Comparison of ENCODE assay signal across 8 mouse cellular contexts in genomic region chr11:75165441-75166192, GRCm38 (mm10). TPM values are rescaled to one million over a fixed set of nuclear protein-coding genes. Genes with fewer than 3 reads are reported as not detected.
DNase-seq lines count a peak whose midpoint lies in the region; ATAC-seq and TF ChIP-seq lines count a peak whose summit lies in the region.

No protein-coding gene starts in this region.

- WGBS in forebrain, embryonic 16.5 days: 2% methylated on average over 54 of the region's 54 CpGs
- WGBS in lung, embryonic 16.5 days: 13% methylated on average over 54 of the region's 54 CpGs

- H3K4me3 ChIP-seq in E14TG2a.4 (replicated peaks; ENCODE audit: low read length): peak overlapping the region; percentile 79
- peak overlapping the region; percentile 30 for H3K4me3 ChIP-seq in forebrain, embryonic 16.5 days (replicated peaks; ENCODE audit: low read length)
- H3K4me3 ChIP-seq in layer of hippocampus, adult 2 months: peak overlapping the region; percentile 43
- peak overlapping the region; percentile 75 for H3K4me3 ChIP-seq in lung, embryonic 16.5 days (ENCODE audit: low read length)

- DNase-seq in brain, adult 2 months (ENCODE audit: low read depth, low spot score): peak; percentile 80
- DNase-seq in heart, postnatal 4 days: peak; percentile 89
- peak; percentile 59 to 83 for DNase-seq in layer of hippocampus, adult 2 months (ENCODE audit: low spot score in 2 of 2)
- DNase-seq in retina, embryonic 14.5 days (ENCODE audit: low spot score): peak; percentile 64
- peak; percentile 89 for DNase-seq in thymus, postnatal 4 days

- H3K4me1 ChIP-seq in E14TG2a.4 (replicated peaks; ENCODE audit: low read depth, low read length): peaks cover 54% of the 10 kb centered on the region
- H3K4me1 ChIP-seq in forebrain, embryonic 16.5 days (replicated peaks; ENCODE audit: control insufficient read depth, insufficient read depth, low read length): peaks cover 44% of the 10 kb centered on the region
- peaks cover 51% of the 10 kb centered on the region for H3K4me1 ChIP-seq in lung, embryonic 16.5 days (replicated peaks; ENCODE audit: control insufficient read depth, insufficient read depth, low read length)

- H3K27me3 ChIP-seq in E14TG2a.4 (ENCODE audit: insufficient read depth, low read length): peaks cover 79% of the 10 kb centered on the region
- peaks cover 62% of the 10 kb centered on the region for H3K27me3 ChIP-seq in forebrain, embryonic 16.5 days (replicated peaks; ENCODE audit: control insufficient read depth, insufficient read depth, low read length)
- H3K27me3 ChIP-seq in lung, embryonic 16.5 days (ENCODE audit: control insufficient read depth, insufficient read depth, low read depth, low read length): peaks cover 33% of the 10 kb centered on the region

- H3K27ac ChIP-seq in forebrain, embryonic 16.5 days (ENCODE audit: low read length): no peak overlapping the region
- H3K27ac ChIP-seq in layer of hippocampus, adult 2 months: peak overlapping the region; percentile 62
- H3K27ac ChIP-seq in lung, embryonic 16.5 days (ENCODE audit: low read length): peak overlapping the region; percentile 74

- peaks cover 28% of the 10 kb centered on the region for H3K36me3 ChIP-seq in E14TG2a.4 (ENCODE audit: insufficient read depth, low read length)
- H3K36me3 ChIP-seq in forebrain, embryonic 16.5 days (ENCODE audit: control insufficient read depth, insufficient read depth): 0 out of 2 replicates have a peak, but pooled peaks cover 3% of the 10 kb centered on the region
- H3K36me3 ChIP-seq in lung, embryonic 16.5 days (ENCODE audit: control insufficient read depth, insufficient read depth, low read length): peaks cover 21% of the 10 kb centered on the region

- peak overlapping the region; percentile 32; the same call in 1 of the 2 replicates for H3K9ac ChIP-seq in forebrain, embryonic 16.5 days (replicated peaks; ENCODE audit: low read depth, low read length)
- peak overlapping the region; percentile 87 for H3K9ac ChIP-seq in lung, embryonic 16.5 days (ENCODE audit: low read length)

- peak; percentile 77 for TF ChIP-seq CTCF in E14TG2a.4 (conservative IDR thresholded peaks at IDR 0.05; ENCODE audit: low read length)
- TF ChIP-seq CTCF in layer of hippocampus, adult 2 months (conservative IDR thresholded peaks at IDR 0.05): peak; percentile 92

- ATAC-seq in forebrain, embryonic 16.5 days: no peak
- no peak for ATAC-seq in lung, embryonic 16.5 days (ENCODE audit: low read depth)

- H3K4me2 ChIP-seq in forebrain, embryonic 16.5 days (ENCODE audit: low read length): peak overlapping the region; percentile 39
- H3K4me2 ChIP-seq in lung, embryonic 16.5 days (ENCODE audit: low read depth, low read length): peak overlapping the region; percentile 87

- no peaks in the 10 kb centered on the region for H3K9me3 ChIP-seq in E14TG2a.4 (ENCODE audit: low read length)
- no peaks in the 10 kb centered on the region; the same call in 1 of the 2 replicates for H3K9me3 ChIP-seq in forebrain, embryonic 16.5 days (ENCODE audit: control insufficient read depth, low read length)
- no peaks in the 10 kb centered on the region for H3K9me3 ChIP-seq in lung, embryonic 16.5 days (ENCODE audit: control insufficient read depth, low read length)

RNA-seq across cellular contexts. Expression of gene Hic1, which starts 3.7 kb away (rescaled TPM):
- polyA plus RNA-seq in forebrain, embryonic 16.5 days (2015; fragmentation: Nextera tagmentation; extraction: Ambion mirVana): 1.2 and 2.3 TPM in 2 replicates
- 10 to 100 TPM; 42.6 to 49.5 TPM for total RNA-seq in heart, postnatal 4 days (2021)
- 1 to 10 TPM; 3.8 to 3.9 TPM for total RNA-seq in layer of hippocampus, adult 2 months (2021)
- 8.4 and 8.5 TPM in 2 replicates for polyA plus RNA-seq in lung, embryonic 16.5 days (2015; fragmentation: Nextera tagmentation; extraction: Ambion mirVana)

RNA-seq across cellular contexts. Expression of gene Ovca2, which starts 13.0 kb away (rescaled TPM):
- 18.0 and 20.8 TPM in 2 replicates for polyA plus RNA-seq in forebrain, embryonic 16.5 days (2015; fragmentation: Nextera tagmentation; extraction: Ambion mirVana)
- total RNA-seq in heart, postnatal 4 days (2021): 1 to 10 TPM; 8.1 to 8.7 TPM
- 10 to 100 TPM; 19.3 to 22.4 TPM for total RNA-seq in layer of hippocampus, adult 2 months (2021)
- polyA plus RNA-seq in lung, embryonic 16.5 days (2015; fragmentation: Nextera tagmentation; extraction: Ambion mirVana): 24.0 and 24.2 TPM in 2 replicates

RNA-seq across cellular contexts. Expression of gene Dph1, which starts 25.4 kb away (rescaled TPM):
- polyA plus RNA-seq in forebrain, embryonic 16.5 days (2015; fragmentation: Nextera tagmentation; extraction: Ambion mirVana): 15.4 and 16.1 TPM in 2 replicates
- 10 to 100 TPM; 15.0 to 17.4 TPM for total RNA-seq in heart, postnatal 4 days (2021)
- 10 to 100 TPM; 30.7 to 31.4 TPM for total RNA-seq in layer of hippocampus, adult 2 months (2021)
- 17.1 and 17.9 TPM in 2 replicates for polyA plus RNA-seq in lung, embryonic 16.5 days (2015; fragmentation: Nextera tagmentation; extraction: Ambion mirVana)

RNA-seq across cellular contexts. Expression of gene Rtn4rl1, which starts 28.0 kb away (rescaled TPM):
- polyA plus RNA-seq in forebrain, embryonic 16.5 days (2015; fragmentation: Nextera tagmentation; extraction: Ambion mirVana): 5.5 and 6.3 TPM in 2 replicates
- 10 to 100 TPM; 20.3 to 23.2 TPM for total RNA-seq in heart, postnatal 4 days (2021)
- 100 to 1,000 TPM; 104 to 110 TPM for total RNA-seq in layer of hippocampus, adult 2 months (2021)
- polyA plus RNA-seq in lung, embryonic 16.5 days (2015; fragmentation: Nextera tagmentation; extraction: Ambion mirVana): 2.0 and 2.9 TPM in 2 replicates

Comparison
In these comparisons a context has a peak if more than half of its experiments do, and no peak if none do; other contexts are left out.
1. RNA of gene Hic1, which starts 3.7 kb away (total RNA-seq): 42.6 to 49.5 TPM in heart, postnatal 4 days; 3.8 to 3.9 TPM in layer of hippocampus, adult 2 months; every median in the first group is over 4 times any median in the second.
2. Peak in every context shown above with its lines, with median percentiles within 50 percentile points of each other: H3K4me3 ChIP-seq and DNase-seq.